Mouse (Mus musculus): ENCODE measurements at regions not wholly inside any gene's neighbourhood (a gene's known extent, or its start where the extent isn't known, plus 50 kb on each side); places are given as distances from the start of the nearest gene placed in this dataset.

DNA sequence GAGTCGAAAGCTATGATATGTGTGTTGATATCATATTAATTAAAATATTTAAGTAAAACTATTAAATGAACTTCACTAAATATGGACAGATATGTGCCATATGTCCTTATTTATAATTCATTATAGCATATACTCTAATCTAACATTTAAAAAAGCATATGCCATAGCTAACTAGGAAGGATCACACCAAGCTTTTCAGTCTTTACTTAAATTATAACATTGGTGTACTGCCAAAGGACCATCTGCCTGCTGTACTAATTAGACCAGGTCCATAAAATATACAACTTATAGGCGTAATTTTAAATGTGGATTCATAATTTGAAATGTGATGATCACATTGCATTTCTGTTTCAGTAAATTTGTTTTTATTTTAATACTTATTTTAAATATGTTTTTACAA is 651.9 kb upstream of the Klhl1 start:
- TF ChIP-seq POU5F1 (IDR thresholded peaks at IDR 0.05; ENCODE audit: borderline replicate concordance, low read length) = no peak
- TF ChIP-seq NANOG (IDR thresholded peaks at IDR 0.05; ENCODE audit: borderline replicate concordance, low read length) = no peak
- no peak for TF ChIP-seq CTCF (conservative IDR thresholded peaks at IDR 0.05; ENCODE audit: low read length)
- no peak overlapping the region for H3K4me3 ChIP-seq (replicated peaks; ENCODE audit: low read length)
- no peaks in the 10 kb centered on the region for H3K4me1 ChIP-seq (replicated peaks; ENCODE audit: low read depth, low read length)

DNA sequence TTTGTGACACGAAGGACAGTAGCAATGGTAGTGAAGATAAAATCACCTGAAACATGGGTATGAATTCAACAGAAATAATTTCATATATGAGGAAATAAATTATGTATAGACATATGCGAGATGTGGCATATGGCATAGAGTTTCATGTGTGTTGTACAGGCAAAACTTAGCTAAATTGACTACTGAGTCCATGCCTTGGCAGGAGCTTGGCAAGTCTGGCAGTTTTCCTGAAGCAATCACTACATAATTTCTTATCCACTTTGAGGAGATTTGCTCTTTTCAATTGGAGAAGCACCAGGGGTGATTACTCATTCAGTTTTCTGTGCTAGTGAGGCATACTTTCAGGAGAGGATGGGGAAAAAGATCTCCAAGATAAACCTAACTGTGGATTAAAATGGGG is 646.9 kb upstream of the Klhl1 start:
- Histone ChIP-seq H3K9me3 (ENCODE audit: low read length) (peaks cover 7% of the 10 kb centered on the region), H3K4me3 (replicated peaks; ENCODE audit: low read length) (no peak overlapping the region), H3K4me1 (replicated peaks; ENCODE audit: low read depth, low read length) (no peaks in the 10 kb centered on the region), H3K27me3 (ENCODE audit: insufficient read depth, low read length) (no peaks in the 10 kb centered on the region), H3K36me3 (ENCODE audit: insufficient read depth, low read length) (no peaks in the 10 kb centered on the region)
- no peak for TF ChIP-seq CTCF (conservative IDR thresholded peaks at IDR 0.05; ENCODE audit: low read length)

More for the DNA sequence above, 651.9 kb upstream of the Klhl1 start:
- no peaks in the 10 kb centered on the region for H3K36me3 ChIP-seq (ENCODE audit: insufficient read depth, low read length)
- H3K27me3 ChIP-seq (ENCODE audit: insufficient read depth, low read length) = no peaks in the 10 kb centered on the region
- H3K9me3 ChIP-seq (ENCODE audit: low read length) = no peaks in the 10 kb centered on the region

DNA sequence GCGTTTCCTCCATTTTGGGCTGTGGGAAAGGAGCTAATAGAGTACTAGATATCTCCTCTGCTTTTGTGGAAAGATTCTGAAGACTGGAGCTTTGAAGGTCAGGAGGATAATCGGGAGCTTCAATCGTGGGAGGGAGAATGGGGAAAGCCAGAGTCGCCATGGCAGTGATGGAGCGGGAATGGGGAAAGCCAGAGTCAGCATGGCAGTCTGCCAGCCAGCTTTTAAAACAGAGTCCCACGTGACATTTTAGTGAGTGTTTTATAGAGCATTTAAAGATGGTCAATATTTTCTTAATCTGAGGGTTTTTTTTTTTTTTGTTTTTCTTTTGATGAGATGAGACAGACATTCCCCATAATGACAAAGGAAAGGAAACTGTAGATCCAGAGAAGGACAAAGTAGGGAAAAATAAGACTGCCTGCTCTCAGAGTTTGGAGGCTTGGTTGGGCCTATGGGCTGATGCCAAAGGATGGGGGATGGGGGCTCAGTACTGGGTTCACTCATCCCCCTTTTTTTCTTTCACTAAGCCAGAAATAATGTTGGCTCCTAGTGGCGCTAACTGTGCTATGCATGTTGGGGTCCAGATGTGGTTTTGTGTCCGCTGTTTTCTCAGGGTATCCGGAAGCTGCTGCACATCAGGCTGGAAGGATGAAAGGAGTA is 630.2 kb upstream of the Klhl1 start:
- no peaks in the 10 kb centered on the region for H3K27me3 ChIP-seq (ENCODE audit: insufficient read depth, low read length)
- no peaks in the 10 kb centered on the region for H3K4me1 ChIP-seq (replicated peaks; ENCODE audit: low read depth, low read length)
- H3K4me3 ChIP-seq (replicated peaks; ENCODE audit: low read length) = no peak overlapping the region
- no peaks in the 10 kb centered on the region for H3K9me3 ChIP-seq (ENCODE audit: low read length)
- no peak for TF ChIP-seq POU5F1 (IDR thresholded peaks at IDR 0.05; ENCODE audit: borderline replicate concordance, low read length)
- TF ChIP-seq CTCF (conservative IDR thresholded peaks at IDR 0.05; ENCODE audit: low read length) = no peak
- no peaks in the 10 kb centered on the region for H3K36me3 ChIP-seq (ENCODE audit: insufficient read depth, low read length)

DNA sequence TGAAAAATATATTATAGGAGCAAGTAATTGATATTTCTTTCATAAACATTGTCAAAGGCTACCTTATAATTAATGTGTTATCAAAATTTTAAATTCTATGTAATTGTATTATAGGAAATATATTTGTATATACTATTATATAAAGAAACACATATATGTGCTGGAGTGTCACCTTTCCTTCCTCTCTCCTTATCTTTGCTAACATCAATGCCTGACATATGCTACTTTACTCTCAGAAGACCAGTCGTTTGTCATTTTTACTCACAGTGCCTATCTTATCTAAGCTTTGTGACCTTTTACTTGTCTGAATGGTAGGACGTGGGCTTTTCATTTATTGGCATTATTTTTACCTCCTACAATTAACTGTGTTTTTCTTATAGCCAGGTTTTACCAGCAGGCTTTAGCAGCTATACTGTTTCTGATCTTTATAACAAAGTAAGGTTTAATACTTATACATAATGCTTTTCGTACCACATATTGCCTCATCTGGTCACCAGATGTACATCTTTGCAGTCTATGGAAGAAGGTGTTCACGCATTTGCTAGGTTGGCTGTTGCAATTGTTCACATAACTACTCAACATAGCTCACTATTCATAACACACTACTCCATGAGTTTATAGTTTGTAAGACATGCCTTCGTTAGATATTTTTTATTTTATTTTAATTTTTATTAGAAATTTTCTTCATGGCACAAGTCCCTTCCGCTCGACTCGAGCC is 597.2 kb upstream of the Klhl1 start:
- Histone ChIP-seq H3K4me3 (replicated peaks; ENCODE audit: low read length) (no peak overlapping the region), H3K4me1 (replicated peaks; ENCODE audit: low read depth, low read length) (no peaks in the 10 kb centered on the region), H3K27me3 (ENCODE audit: insufficient read depth, low read length) (no peaks in the 10 kb centered on the region), H3K9me3 (ENCODE audit: low read length) (no peaks in the 10 kb centered on the region), H3K36me3 (ENCODE audit: insufficient read depth, low read length) (no peaks in the 10 kb centered on the region)
- TF ChIP-seq POU5F1 (IDR thresholded peaks at IDR 0.05; ENCODE audit: borderline replicate concordance, low read length) = no peak
- TF ChIP-seq NANOG (IDR thresholded peaks at IDR 0.05; ENCODE audit: borderline replicate concordance, low read length) = no peak
- no peak for TF ChIP-seq CTCF (conservative IDR thresholded peaks at IDR 0.05; ENCODE audit: low read length)

DNA sequence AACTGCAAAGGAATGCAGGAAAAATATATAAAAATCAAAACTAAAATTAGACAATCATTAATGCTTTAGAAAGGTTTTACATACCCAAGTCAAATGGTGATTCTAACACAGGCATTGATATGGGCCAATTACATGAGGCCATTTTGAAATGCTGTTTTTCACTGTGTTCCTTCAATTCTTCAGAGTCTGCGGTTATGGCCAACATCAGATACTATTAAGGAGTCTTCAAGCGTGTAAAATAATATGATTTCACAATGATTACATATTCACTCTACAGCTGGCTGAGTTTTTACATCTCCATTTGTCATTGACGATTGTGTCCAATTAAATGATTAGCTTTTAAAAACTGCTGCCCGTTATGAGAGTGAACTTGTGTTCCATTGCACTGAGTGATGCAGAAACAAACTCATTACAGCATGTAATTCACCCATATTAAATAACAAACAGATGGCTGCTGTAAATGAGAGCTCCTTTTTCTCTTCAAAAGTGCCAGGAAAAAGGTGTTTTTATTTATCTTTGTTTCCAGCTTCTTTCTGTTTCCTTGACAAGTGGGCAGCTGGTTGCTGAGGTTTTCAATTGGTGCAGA is 582.3 kb upstream of the Klhl1 start:
- H3K9me3 ChIP-seq (ENCODE audit: low read length) = no peaks in the 10 kb centered on the region
- no peaks in the 10 kb centered on the region for H3K27me3 ChIP-seq (ENCODE audit: insufficient read depth, low read length)
- no peaks in the 10 kb centered on the region for H3K36me3 ChIP-seq (ENCODE audit: insufficient read depth, low read length)
- H3K4me1 ChIP-seq (replicated peaks; ENCODE audit: low read depth, low read length) = no peaks in the 10 kb centered on the region
- TF ChIP-seq NANOG (IDR thresholded peaks at IDR 0.05; ENCODE audit: borderline replicate concordance, low read length) = no peak
- TF ChIP-seq POU5F1 (IDR thresholded peaks at IDR 0.05; ENCODE audit: borderline replicate concordance, low read length) = no peak
- TF ChIP-seq CTCF (conservative IDR thresholded peaks at IDR 0.05; ENCODE audit: low read length) = no peak
- H3K4me3 ChIP-seq (replicated peaks; ENCODE audit: low read length) = no peak overlapping the region

DNA sequence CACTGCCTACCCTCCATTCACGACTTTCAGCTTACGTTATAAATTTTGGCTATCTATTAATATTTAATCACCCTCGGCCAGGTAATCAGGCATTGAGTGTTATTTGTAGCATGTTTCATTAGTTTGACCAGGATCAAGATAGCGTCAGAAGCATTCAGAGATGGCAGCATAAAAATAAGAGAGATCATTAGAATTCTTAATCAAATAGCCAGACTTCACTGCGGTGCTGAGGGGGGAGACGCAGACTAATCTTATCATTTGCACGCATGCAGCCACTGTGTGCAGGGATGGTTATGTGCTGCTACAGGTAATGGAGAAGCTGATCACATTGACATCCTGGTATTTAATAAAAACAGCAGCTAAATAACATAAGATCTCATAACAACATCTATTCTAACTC is 574.5 kb upstream of the Klhl1 start:
- no peaks in the 10 kb centered on the region for H3K36me3 ChIP-seq (ENCODE audit: insufficient read depth, low read length)

DNA sequence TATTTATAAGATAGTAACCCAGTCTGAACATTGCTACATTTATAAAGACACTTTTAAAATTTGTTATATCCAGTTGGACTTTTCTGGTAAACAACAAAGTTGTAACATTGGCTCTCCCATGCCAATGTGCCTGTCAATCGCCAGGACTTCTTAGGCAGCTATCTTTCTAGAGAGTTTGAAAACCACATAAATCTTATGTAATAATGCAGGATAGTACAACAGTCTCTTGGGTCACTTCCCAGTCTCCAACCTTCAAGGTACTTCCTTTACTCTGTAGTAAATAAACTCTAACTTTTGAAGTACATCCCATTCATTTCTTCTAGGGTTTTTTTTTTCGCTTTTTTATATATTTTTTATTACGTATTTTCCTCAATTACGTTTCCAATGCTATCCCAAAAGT is 570.0 kb upstream of the Klhl1 start:
- Histone ChIP-seq H3K9me3 (ENCODE audit: low read length) (no peaks in the 10 kb centered on the region), H3K36me3 (ENCODE audit: insufficient read depth, low read length) (no peaks in the 10 kb centered on the region), H3K4me1 (replicated peaks; ENCODE audit: low read depth, low read length) (no peaks in the 10 kb centered on the region), H3K4me3 (replicated peaks; ENCODE audit: low read length) (no peak overlapping the region), H3K27me3 (ENCODE audit: insufficient read depth, low read length) (no peaks in the 10 kb centered on the region)
- TF ChIP-seq NANOG (IDR thresholded peaks at IDR 0.05; ENCODE audit: borderline replicate concordance, low read length) (no peak), CTCF (conservative IDR thresholded peaks at IDR 0.05; ENCODE audit: low read length) (no peak), POU5F1 (IDR thresholded peaks at IDR 0.05; ENCODE audit: borderline replicate concordance, low read length) (no peak)

More for the DNA sequence above, 574.5 kb upstream of the Klhl1 start:
- Histone ChIP-seq H3K9me3 (ENCODE audit: low read length) (no peaks in the 10 kb centered on the region), H3K4me3 (replicated peaks; ENCODE audit: low read length) (no peak overlapping the region), H3K4me1 (replicated peaks; ENCODE audit: low read depth, low read length) (no peaks in the 10 kb centered on the region), H3K27me3 (ENCODE audit: insufficient read depth, low read length) (no peaks in the 10 kb centered on the region)
- TF ChIP-seq NANOG (IDR thresholded peaks at IDR 0.05; ENCODE audit: borderline replicate concordance, low read length) (no peak), CTCF (conservative IDR thresholded peaks at IDR 0.05; ENCODE audit: low read length) (no peak), POU5F1 (IDR thresholded peaks at IDR 0.05; ENCODE audit: borderline replicate concordance, low read length) (no peak)

DNA sequence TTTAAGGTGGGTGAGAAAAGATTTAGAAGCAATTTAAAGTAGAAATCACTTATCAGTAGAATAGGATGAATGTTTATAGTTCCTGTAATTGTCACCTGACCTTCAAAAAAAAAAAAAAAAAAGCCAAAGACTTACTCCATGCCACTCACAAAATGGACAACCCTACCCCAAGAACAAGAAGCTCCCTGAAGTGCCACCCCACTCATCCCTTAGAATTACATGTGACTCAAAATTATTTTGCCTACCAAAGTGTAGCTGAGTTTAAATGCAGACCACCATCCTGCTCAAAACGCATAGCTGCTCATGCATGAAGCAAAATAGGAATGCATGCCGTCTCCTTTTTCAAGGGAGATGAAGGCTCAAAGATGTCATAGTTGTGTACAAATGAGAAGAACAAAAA is 568.4 kb upstream of the Klhl1 start:
- Histone ChIP-seq H3K27me3 (ENCODE audit: insufficient read depth, low read length) (no peaks in the 10 kb centered on the region), H3K4me3 (replicated peaks; ENCODE audit: low read length) (no peak overlapping the region), H3K9me3 (ENCODE audit: low read length) (no peaks in the 10 kb centered on the region), H3K4me1 (replicated peaks; ENCODE audit: low read depth, low read length) (no peaks in the 10 kb centered on the region), H3K36me3 (ENCODE audit: insufficient read depth, low read length) (no peaks in the 10 kb centered on the region)
- TF ChIP-seq NANOG (IDR thresholded peaks at IDR 0.05; ENCODE audit: borderline replicate concordance, low read length) (no peak), POU5F1 (IDR thresholded peaks at IDR 0.05; ENCODE audit: borderline replicate concordance, low read length) (no peak), CTCF (conservative IDR thresholded peaks at IDR 0.05; ENCODE audit: low read length) (no peak)

Measured in E14TG2a.4 (cell line).